Mouse (Mus musculus): ENCODE measurements at regions not wholly inside any gene's neighbourhood (a gene's known extent, or its start where the extent isn't known, plus 50 kb on each side); places are given as distances from the start of the nearest gene placed in this dataset.

DNA sequence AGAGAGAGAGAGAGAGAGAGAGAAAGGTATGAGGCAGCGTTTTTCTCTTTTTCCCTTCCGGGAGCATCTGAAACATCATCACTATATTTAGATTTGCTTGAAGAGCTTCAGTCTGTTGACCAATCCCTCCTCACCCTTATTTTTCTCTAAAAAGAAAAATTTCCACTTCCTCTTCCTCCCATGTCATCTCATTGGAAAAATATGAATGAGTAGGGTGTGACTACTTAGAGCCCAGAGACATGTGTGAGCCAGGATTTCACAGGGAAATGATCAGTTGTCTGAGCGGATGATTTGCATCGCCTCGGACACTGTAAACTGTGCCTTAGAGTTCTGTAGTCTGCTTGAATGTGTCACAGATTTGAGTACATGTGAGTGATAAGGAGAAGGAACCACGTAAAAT, 111.3 kb upstream of the Ptger4 start:
- DNase-seq = no peak

DNA sequence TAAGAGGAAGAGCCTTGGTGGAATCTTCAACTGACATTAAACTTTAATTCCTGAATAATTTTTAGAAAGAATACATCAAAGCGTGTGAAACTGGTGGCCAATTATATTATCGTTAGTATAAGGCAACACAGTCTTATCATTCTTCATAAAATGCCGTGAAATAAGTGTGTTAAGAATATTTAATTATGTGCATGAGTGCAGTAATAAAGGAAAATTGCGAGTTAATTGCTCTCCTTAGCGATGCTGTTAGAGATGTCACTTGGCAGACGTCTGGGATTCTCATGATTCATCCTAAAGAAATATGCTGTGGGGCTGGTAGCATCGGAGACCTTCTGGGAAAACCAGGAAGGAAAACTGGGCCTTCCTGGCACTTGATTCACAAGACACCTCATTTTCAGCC, 110.3 kb upstream of the Ptger4 start:
- no peak for DNase-seq

DNA sequence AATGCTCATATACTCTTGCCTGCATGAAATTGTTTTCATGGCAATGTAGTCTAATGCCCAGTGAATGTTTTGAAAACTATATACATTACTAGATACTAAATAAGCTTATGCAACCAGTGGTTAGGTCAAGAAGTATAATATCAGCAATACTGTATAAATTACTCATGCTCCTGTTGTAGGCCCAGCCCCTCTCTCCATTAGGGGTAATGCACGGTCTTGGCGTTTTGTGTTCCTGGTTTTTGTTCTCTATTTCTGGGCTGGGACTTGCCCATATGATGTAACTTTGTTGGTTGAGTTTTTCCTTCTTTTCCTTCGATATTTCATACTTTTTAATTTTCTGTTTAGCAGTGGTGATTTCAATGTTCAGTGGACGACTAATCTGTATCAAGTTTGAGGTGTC, 104.9 kb upstream of the Ptger4 start:
- DNase-seq = no peak

DNA sequence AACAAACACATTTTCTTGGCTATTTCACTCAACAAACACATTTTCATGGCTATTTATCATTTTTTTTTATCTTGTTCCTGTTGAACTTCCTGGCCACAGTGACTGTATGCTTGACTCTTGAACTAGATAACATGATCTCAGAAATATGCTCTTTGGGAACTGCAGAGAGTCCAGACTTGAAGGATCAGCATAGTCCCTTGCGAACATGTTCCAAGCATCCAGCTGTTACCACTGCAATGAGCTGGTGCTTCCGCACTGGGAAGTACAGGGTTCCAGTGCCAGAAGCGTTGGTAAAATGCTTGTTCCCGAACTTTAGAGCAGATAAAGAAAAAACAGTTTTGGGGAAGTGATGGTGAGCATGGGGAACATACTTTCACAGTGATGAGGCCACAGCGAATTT, 103.7 kb upstream of the Ptger4 start:
- DNase-seq = peak; percentile 12

DNA sequence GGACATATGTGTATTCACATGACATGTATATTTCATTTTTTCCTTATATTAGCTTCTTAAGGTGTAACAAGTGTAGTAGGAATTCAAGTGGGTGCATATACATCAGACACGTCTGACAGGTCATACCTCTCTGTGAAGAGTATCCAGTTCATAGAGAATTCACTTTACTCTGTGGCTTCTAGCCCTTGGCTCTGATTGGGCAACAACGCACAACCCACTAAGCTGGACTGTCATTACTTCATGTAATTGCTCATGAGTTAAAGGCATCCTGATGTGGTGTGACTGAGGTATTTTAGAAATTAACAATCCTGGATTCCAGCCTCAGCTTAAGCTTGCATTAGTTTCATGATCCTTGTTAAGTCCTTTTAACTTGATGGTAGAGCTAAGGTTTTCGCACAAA, 103.0 kb upstream of the Ptger4 start:
- DNase-seq = no peak

DNA sequence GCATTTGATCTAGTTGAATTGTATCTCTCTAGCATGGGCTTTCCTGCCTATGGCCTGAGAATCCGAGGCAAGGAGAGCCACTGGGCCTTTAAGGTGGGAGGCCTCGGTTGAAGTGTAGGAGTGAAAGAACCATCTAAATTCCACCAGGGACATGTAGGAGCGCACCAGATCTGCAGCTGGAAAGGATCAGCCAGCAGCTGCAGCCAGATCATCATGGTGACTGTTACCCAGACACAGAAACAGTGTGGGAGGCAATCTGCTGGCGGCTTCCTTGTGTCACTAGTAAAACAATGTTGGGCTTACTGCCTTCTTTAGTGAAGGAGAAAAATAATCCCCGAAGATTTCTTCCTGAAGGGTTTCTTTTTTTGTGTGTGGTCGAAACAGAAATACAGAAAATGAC, 99.8 kb upstream of the Ptger4 start:
- peak; percentile 19 for DNase-seq

DNA sequence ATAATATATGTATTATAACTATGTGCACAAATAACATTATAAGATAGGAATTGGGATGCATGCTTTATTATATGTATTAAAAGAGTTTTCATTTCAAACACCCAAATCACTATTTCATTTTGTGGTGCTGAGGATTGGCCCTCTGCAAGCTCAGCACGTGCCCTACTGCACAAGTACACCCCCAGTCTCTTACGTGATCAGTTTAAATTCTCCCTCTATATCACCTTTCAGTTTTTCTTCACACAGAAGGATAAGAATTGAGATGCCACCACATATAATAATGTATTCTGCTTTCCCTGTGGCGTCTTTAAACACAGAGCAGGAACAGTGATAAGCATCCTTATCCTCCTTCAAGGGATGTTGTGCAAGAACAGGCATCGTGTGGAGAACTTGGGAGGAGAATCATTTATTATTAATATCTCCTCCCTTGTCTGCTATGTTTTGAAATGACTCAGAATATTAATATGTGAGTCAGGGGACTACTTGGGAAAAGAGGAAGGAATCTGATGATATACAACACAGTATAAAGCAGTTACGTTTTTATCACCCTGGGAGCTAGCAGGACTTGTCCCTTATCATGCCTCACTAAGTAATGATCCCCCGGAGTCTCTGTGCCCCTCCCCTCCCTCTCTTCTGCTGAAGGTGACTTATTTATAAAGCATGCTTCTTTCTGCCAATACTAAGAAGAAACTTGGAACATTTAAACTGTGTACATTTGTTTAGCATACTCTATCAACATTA, 91.7 kb upstream of the Ptger4 start:
- no peak for DNase-seq

DNA sequence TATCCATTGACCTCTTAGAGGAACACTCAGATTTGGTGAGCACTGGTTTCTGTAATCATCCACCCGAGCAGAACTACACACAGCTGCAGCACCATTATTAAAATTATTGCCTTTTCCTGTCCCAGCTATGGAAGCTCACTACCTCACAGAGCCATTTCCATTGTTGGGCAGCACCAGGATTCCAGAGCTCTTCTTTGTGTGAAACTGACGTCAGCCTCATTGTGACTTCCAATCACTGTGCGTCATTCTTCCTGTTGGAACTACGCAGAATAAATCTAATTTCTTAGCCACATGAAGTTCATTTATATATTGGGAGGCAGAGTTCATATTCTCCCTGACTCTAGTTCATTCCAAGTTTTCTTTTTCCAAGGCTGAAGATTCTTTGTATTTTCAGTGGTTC, 83.0 kb upstream of the Ptger4 start:
- DNase-seq = no peak

DNA sequence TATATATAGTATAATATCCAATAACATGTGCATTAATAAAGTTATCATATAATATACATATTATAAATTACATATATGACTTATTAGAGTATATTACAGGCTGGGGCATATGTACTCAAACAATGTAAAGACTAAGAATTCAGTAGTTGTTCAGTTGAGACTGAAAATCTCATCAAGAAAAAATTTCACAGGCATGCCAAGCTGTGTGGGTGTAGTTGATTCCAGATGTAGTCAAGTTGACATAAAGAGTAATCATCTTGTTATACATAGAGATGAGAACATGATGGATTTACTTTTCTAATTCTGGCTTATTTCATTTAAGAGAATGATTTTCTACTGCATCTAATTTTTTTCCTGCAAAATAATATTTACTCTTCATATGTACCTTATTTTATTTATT, 77.7 kb upstream of the Ptger4 start:
- DNase-seq = no peak

DNA sequence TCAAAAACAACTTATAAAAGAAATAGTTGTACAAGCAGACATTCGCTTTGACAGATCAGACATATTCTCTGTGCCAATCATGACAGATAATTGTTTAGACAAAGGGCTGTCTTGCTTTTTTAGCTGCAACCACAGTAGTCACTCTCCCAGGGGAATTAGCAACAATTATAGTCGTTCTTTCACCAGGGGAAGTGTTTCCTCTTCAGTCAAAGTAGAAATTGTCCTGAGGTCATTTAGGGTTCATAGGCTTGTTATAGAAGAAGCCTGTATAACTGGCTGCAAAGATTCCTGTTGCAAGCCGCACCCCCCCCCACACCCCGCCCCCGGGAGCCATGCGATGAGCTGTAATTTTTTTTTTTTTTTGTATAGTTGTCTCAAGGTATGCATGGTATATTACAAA, 68.2 kb upstream of the Ptger4 start:
- no peak for DNase-seq

DNA sequence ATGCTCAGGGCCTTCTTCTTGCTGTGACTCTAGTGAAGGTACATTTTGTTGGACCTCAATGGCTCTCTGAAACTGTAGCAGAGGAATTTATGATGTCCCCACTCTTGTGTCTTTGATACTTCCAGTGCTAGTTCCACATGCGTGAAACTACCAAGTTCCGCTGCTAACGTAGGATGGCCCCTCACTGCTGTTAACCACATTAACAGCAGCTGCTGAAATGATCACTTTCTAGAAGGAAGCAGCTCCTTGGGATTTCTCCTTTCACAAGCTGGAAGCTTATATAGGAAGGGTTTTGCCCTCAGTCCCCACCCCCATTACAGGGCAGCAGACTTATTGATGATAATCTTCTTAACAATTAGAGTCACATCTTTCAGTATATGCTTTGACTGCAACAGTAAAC, 66.0 kb upstream of the Ptger4 start:
- no peak for DNase-seq

DNA sequence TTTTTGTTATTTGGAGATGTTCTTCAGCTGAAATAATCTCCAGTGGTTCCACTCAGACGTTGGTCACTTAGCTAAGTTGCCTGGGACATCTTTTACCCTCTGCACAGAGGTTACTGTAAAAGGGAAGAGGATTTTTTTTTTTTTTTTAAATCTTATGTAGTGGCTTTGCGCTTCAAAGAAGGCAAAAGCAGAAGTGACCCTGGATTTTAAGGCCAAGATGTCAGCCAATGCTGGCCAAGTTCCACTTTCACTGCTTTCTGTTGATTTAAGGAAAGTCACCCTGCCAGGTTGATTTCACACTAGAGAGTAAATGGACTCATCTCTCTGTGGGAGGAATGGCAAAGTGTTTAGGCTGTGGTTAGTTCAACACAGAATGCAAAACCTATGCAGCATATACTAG, 58.4 kb upstream of the Ptger4 start:
- DNase-seq = no peak

DNA sequence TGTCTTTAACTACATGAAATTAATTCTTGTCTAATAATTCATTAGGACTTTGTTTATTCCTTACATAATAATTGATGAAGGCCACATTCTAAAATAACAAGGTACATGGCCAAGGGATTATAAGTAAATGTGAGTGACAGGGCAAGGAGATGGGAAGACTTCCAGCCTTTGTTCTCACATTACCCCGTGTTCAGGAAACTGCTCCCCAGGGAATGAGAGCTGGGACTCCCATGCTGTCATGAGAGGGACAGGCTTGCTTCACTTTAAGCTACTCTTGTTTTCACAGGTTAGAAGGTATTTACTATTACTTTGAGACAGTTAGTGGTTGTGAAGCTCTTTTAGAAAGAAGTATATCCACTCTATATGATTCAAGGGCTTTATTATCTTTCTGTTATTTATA, 55.8 kb upstream of the Ptger4 start:
- peak; percentile 14 for DNase-seq

DNA sequence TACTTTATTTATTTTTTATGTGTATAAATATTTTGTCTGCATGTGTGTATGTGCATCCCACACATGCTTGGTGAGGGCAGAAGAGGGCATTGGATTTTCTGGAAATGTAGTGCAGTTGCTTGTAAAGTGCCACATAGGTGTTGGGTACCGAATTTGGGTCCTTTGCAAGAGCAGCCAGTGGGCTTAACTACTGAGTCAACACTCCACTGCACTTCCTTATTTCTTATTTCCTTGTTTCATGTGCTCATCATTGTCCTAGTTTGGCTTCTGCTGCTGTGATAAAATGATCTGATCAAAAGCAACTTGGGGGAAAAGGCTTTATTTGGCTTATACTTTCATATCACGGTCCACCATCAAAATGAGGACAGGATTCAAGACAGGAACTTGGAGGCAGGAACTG, 53.0 kb upstream of the Ptger4 start:
- DNase-seq = no peak
